Mouse (Mus musculus) embryonic facial prominence, embryonic 12.5 days (tissue): ENCODE results near the gene Foxa3. TPM values are rescaled to one million over a fixed set of nuclear protein-coding genes. Genes with fewer than 3 reads are reported as not detected.

Source experiments
- ATAC-seq: fragments of 200-750 bp; cut with Nextera tagmentation; 2 replicates; pipeline ENCODE4 v1.8.0; 2017; ENCODE audit not compliant: insufficient number of reproducible peaks, insufficient read depth, low FRiP score, low TSS enrichment
- H3K27ac ChIP-seq: fragments of 300-500 bp; sonication (generic); 2 replicates; pipeline ENCODE4 v1.5.1; 2016; ENCODE audit warnings: mild to moderate bottlenecking
- H3K27me3 ChIP-seq: fragments of 300-500 bp; sonication (generic); 2 replicates; pipeline ENCODE4 v1.6.1; 2016; ENCODE audit warnings: mild to moderate bottlenecking, moderate library complexity
- H3K36me3 ChIP-seq: fragments of 300-500 bp; sonication (generic); 2 replicates; pipeline ENCODE4 v1.6.1; 2016; ENCODE audit warnings: mild to moderate bottlenecking
- H3K4me1 ChIP-seq: fragments of 300-500 bp; sonication (generic); 2 replicates; pipeline ENCODE4 v1.6.1; 2016
- H3K4me2 ChIP-seq: fragments of 300-500 bp; sonication (generic); replicated peaks from 2 replicates; pipeline ENCODE4 v1.6.1; 2016; ENCODE audit warnings: mild to moderate bottlenecking, moderate library complexity
- H3K4me3 ChIP-seq: fragments of 300-500 bp; sonication (generic); 2 replicates; pipeline ENCODE4 v1.5.1; 2016; ENCODE audit warnings: mild to moderate bottlenecking
- H3K9ac ChIP-seq: fragments of 300-500 bp; sonication (generic); 2 replicates; pipeline ENCODE4 v1.6.1; 2016; ENCODE audit warnings: mild to moderate bottlenecking, moderate library complexity
- H3K9me3 ChIP-seq: fragments of 300-500 bp; sonication (generic); 2 replicates; pipeline ENCODE4 v1.6.1; 2016; ENCODE audit warnings: mild to moderate bottlenecking, moderate library complexity
- WGBS: fragments of 180-500 bp; shearing (Covaris S2); methylation state at CpG from one replicate; pipeline ENCODE4 v1.1.7; 2016; 5-methylcytosine and 5-hydroxymethylcytosine counted together
- polyA plus RNA-seq: library from polyadenylated mRNA; unstranded; fragments of >200 nt; fragmentation: Nextera tagmentation; extraction: Ambion mirVana; gene quantifications from 2 replicates; pipeline ENCODE4 v1.2.1, GENCODE M21; 2016

Gene Foxa3
- polyA plus RNA-seq, 1 experiment from 2014 or later, result 0.13 TPM

DNA sequence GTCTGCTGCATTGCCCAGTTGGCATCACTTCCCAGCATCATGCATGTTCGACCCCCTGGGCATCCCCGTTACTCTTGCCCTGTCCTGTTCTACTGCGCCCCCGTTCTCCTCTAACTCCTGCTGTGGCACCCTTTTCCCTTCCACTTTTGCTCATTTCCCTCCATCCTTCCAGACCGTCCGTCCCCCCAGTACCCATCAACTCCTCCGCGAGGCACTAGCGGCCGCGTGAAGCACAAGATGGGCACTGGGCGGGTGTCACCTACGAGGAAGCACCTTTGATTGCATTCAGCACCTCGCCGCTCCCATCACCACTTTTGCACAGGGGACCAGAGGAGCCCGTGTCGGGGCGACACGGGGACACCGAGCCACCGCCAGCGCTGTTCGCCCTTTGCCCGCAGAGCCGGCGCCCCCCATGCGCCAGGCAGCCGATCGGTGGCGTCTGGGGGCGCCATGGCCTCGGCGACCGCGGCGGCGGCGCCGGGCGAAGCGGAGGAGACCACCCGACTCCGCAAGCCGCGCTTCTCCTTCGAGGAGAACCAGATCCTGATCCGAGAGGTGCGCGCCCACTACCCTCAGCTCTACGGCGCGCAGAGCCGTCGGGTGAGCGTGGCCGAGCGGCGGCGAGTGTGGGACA lies 31.6 kb downstream of the Foxa3 start:
- Histone ChIP-seq H3K27me3 (peaks cover 30% of the 10 kb centered on the region), H3K27ac (no peak overlapping the region), H3K9me3 (no peaks in the 10 kb centered on the region), H3K4me3 (peak overlapping the region; percentile 48), H3K9ac (peak overlapping the region; percentile 57), H3K36me3 (0 out of 2 replicates have a peak, but pooled peaks cover 6% of the 10 kb centered on the region), H3K4me1 (peaks cover 12% of the 10 kb centered on the region; the same call in 1 of the 2 replicates), H3K4me2 (peak overlapping the region; percentile 77)
- ATAC-seq, result no peak; the same call in 1 of the 2 replicates
- under 1% methylated on average over 59 of the region's 59 CpGs for WGBS

DNA sequence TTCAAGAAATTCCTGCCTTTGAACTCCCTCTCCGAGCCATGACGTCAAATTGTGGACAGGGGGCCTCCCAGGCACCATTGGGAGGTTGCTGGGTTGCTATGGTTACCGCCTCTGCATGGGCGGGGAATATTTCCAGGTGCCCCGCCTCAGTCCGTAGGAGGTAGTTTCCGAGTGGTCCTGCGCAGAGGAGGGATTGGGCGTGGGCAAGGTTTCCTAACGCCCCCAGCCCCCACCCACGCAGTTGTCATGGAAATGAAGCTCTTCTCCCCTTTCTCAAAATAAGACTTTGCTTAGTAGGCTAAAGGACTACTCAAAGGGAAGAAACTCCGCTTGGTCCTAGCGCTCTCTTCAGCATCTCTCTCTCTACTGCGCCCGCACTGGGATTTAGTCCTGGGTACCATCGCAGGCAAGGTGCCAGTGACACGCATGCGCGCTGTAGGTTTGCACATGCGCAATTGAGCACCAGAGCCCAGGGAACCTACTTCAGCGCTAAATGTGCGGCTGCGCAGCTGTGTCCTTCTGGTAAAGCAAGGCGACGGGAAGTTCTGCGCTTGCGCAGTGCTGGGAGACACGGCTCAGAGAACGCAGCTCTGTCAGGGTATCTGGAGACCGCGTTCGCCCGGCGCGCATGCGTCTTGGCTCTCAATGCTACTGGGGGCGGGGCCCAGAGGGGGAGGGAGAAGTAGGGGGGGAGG lies 32.6 kb downstream of the Foxa3 start, which contains the start of gene Mypop:
TSS of gene Mypop (plus strand) at position 645 of the 695 bp plus-strand sequence.
- peak; percentile 94 for ATAC-seq
- under 1% methylated on average over 37 of the region's 37 CpGs for WGBS
- Histone ChIP-seq H3K4me3 (peak within 1 kb of the TSS; percentile 48), H3K27me3 (peaks cover 30% of the 10 kb centered on the region), H3K9me3 (no peaks in the 10 kb centered on the region), H3K27ac (peak within 1 kb of the TSS; percentile 87), H3K36me3 (no peaks in the 10 kb centered on the region), H3K9ac (peak within 1 kb of the TSS; percentile 57), H3K4me1 (peaks cover 12% of the 10 kb centered on the region; the same call in 1 of the 2 replicates), H3K4me2 (peak within 1 kb of the TSS; percentile 77)

DNA sequence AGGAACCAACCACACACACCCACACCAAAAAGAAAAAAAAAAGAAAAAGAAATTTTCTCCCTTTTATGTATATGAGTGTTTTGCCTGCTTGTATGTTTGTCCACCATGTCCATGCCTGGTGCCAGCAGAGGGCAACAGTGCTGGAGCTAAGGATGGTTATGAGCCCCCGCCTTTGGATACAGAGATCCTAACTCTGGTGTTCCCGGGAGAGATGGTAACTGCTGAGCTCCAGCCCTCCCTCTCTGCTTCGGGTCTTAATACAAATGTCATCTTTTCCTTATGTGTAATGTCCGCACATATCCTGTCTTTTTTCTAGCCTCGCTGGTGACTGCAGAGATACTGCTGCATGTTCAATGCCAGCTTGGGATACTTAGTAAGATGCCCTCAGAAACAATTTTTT lies 33.3 kb downstream of the Foxa3 start:
- H3K9ac ChIP-seq, result 0 out of 2 replicates have a peak overlapping the region, but pooled peaks have one; percentile 16
- no peaks in the 10 kb centered on the region for H3K36me3 ChIP-seq
- no peak for ATAC-seq
- no peaks in the 10 kb centered on the region for H3K9me3 ChIP-seq
- 13% methylated on average over 5 of the region's 5 CpGs for WGBS
- peaks cover 30% of the 10 kb centered on the region for H3K27me3 ChIP-seq
- peaks cover 12% of the 10 kb centered on the region; the same call in 1 of the 2 replicates for H3K4me1 ChIP-seq
- H3K4me3 ChIP-seq, result peak overlapping the region; percentile 48
- peak overlapping the region; percentile 87; the same call in 1 of the 2 replicates for H3K27ac ChIP-seq
- H3K4me2 ChIP-seq, result peak overlapping the region; percentile 77

DNA sequence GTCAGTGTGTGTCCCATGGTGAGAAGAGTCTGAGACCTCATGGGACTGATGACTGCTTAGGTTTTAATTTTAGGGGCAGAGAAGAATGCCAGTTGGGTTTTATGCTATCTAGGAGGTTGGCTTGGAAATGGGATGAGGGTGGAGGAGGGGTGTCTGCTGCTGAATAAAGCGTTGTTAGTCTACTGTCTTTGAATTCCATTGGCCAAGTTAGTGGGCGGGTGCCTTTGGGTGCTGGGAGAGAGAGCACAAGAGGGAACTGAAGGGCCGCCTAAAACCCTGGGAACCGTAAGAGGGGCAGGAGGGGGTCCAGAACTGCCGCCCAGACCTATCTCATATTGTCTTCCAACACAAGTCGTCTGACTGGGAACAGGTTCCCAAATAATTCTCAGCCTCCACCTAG lies 34.6 kb downstream of the Foxa3 start:
- Histone ChIP-seq H3K27me3 (peaks cover 28% of the 10 kb centered on the region), H3K36me3 (no peaks in the 10 kb centered on the region), H3K4me3 (no peak overlapping the region), H3K27ac (no peak overlapping the region), H3K4me2 (no peak overlapping the region), H3K9ac (no peak overlapping the region), H3K9me3 (no peaks in the 10 kb centered on the region), H3K4me1 (peaks cover 12% of the 10 kb centered on the region; the same call in 1 of the 2 replicates)
- WGBS, result 72% methylated on average over 6 of the region's 6 CpGs
- ATAC-seq, result no peak

DNA sequence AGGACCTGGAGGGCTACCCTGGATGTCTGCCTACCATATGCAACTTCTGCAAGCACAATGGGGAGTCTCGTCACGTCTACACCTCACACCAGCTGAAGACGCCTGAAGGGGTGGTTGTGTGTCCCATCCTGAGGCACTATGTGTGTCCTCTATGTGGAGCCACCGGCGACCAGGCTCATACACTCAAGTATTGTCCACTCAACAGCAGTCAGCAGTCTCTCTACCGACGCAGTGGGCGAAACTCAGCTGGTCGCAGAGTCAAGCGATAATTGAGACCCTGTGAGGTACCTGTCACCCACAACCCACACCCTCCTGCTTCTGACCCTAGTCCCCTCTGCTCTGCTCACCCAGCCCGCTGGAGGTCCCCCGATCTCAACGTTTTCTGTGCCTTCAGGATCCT lies 35.6 kb downstream of the Foxa3 start:
- no peak overlapping the region for H3K4me3 ChIP-seq
- H3K9ac ChIP-seq, result no peak overlapping the region
- H3K9me3 ChIP-seq, result no peaks in the 10 kb centered on the region
- no peak overlapping the region for H3K4me2 ChIP-seq
- H3K27ac ChIP-seq, result no peak overlapping the region
- H3K27me3 ChIP-seq, result peaks cover 18% of the 10 kb centered on the region; the same call in 1 of the 2 replicates
- peaks cover 7% of the 10 kb centered on the region; the same call in 1 of the 2 replicates for H3K4me1 ChIP-seq
- no peak for ATAC-seq
- H3K36me3 ChIP-seq, result no peaks in the 10 kb centered on the region
- 76% methylated on average over 13 of the region's 13 CpGs for WGBS

DNA sequence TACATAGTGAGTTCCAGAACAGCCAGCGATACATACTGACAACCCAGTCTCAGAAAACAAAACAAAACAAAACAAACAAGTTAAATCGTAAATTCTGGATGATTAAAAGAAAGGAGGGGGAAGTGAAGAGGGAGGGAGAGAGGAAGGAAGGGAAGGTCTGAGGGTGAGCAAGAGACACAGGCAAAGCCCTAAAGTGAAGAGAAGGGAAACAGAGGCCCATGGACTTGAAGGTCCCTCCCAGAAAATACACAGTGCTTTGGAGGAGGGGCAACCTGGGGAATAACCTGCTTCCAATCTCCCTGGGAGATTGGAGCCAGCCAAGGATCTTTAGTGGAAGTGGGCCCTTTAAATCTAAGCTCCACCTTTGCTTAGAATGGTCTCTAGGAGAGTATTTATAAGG lies 36.2 kb downstream of the Foxa3 start, which contains the start of gene Nanos2:
TSS of gene Nanos2 (plus strand) at position 301 of the 400 bp plus-strand sequence.
- H3K4me1 ChIP-seq, result 0 out of 2 replicates have a peak, but pooled peaks cover under 1% of the 10 kb centered on the region
- WGBS, result 75% methylated on average over 2 of the region's 2 CpGs
- no peaks in the 10 kb centered on the region for H3K9me3 ChIP-seq
- H3K4me3 ChIP-seq, result no peak within 1 kb of the TSS
- ATAC-seq, result no peak
- H3K9ac ChIP-seq, result no peak within 1 kb of the TSS
- H3K27ac ChIP-seq, result no peak within 1 kb of the TSS
- no peak within 1 kb of the TSS for H3K4me2 ChIP-seq
- no peaks in the 10 kb centered on the region for H3K36me3 ChIP-seq
- H3K27me3 ChIP-seq, result 0 out of 2 replicates have a peak, but pooled peaks cover 11% of the 10 kb centered on the region

DNA sequence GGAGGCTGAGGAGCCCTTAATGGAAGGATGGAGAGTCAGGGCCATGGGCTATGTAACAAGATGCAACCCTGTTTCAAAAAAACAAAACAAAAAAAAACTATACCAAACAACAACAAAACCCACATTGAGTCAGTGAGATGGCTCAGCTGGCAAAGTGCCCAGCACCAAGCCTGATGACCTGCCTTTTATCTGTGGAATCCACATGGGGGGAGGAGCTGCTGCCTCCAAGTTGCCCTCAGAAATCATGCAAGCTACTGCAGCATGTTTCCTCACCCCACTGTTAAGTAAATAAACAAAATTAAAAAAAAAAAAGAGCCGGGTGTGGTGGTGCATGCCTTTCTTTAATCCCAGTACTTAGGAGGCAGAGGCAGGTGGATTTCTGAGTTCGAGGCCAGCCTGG lies 36.8 kb downstream of the Foxa3 start:
- ATAC-seq, result no peak
- no peak overlapping the region for H3K4me3 ChIP-seq
- 0 out of 2 replicates have a peak, but pooled peaks cover 8% of the 10 kb centered on the region for H3K27me3 ChIP-seq
- no peak overlapping the region for H3K9ac ChIP-seq
- H3K9me3 ChIP-seq, result no peaks in the 10 kb centered on the region
- H3K4me1 ChIP-seq, result no peaks in the 10 kb centered on the region
- H3K27ac ChIP-seq, result no peak overlapping the region
- WGBS, result 73% methylated on average over 2 of the region's 2 CpGs
- no peak overlapping the region for H3K4me2 ChIP-seq
- no peaks in the 10 kb centered on the region for H3K36me3 ChIP-seq

DNA sequence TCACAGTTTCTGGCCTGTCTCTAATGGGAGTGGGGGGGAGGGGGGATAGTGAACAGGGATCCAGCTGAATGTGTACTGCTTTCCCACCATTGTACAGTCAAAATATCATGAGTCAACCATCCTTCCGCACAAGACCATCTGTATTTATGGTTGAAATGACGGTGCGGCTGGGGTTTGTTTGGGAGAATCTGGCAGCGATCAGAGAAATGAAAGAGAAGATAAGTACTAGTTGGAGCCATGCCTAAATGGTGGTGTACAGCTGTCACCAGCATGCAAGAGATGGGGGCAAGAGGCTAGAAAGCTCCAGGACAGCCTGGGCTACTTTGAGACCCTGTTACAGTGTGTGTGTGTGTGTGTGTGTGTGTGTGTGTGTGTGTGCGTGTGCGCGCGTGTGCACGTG lies 45.0 kb downstream of the Foxa3 start:
- Histone ChIP-seq H3K4me2 (no peak overlapping the region), H3K4me3 (no peak overlapping the region), H3K27ac (no peak overlapping the region), H3K9me3 (no peaks in the 10 kb centered on the region), H3K9ac (no peak overlapping the region), H3K4me1 (no peaks in the 10 kb centered on the region), H3K27me3 (peaks cover 8% of the 10 kb centered on the region; the same call in 1 of the 2 replicates), H3K36me3 (no peaks in the 10 kb centered on the region)
- no peak for ATAC-seq
- 90% methylated on average over 9 of the region's 9 CpGs for WGBS

DNA sequence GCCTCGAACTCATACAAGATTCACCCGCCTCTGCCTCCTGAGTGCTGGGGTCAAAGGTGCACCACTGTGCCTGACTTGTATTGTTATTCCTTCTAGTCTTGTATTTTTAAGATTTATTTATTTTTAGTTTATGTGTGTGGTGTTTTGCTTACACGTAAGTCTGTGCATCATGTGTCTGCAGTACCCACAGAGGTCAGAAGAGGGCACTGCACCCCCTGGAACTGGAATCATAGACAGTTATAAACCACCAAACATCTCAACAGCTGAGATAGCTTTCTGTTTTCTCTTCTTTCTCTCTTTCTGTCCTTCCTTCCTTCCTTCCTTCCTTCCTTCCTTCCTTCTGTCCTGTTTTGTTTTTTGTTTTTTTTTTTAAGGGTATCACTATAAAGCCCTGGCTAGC lies 52.4 kb downstream of the Foxa3 start:
- Histone ChIP-seq H3K4me3 (no peak overlapping the region), H3K36me3 (no peaks in the 10 kb centered on the region), H3K27me3 (peaks cover 16% of the 10 kb centered on the region), H3K27ac (no peak overlapping the region), H3K9ac (no peak overlapping the region), H3K9me3 (no peaks in the 10 kb centered on the region), H3K4me1 (no peaks in the 10 kb centered on the region), H3K4me2 (no peak overlapping the region)
- no peak for ATAC-seq
- 87% methylated on average over 3 of the region's 3 CpGs for WGBS

DNA sequence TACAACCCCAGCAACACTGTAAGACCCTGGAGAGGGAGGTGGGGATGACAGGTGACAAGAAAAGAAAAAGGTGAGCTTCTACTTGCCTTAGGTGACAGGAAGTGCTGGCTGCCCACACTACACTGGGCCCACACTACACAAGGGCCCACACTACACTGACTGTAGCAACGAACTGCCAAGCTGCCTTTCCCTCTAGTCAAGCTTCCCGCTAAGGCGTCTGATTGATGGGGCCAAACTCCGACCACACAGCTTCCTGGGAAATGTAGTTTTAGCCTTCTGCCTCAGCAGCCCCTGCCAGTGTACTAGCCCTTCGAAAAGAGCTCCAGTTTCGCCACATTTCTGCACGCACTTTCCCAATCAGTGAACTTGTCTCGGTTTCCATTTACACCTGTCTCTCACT lies 55.7 kb downstream of the Foxa3 start:
- Histone ChIP-seq H3K27me3 (peaks cover 41% of the 10 kb centered on the region), H3K9ac (no peak overlapping the region), H3K4me1 (peaks cover 4% of the 10 kb centered on the region; the same call in 1 of the 2 replicates), H3K4me3 (no peak overlapping the region), H3K9me3 (no peaks in the 10 kb centered on the region), H3K36me3 (no peaks in the 10 kb centered on the region), H3K4me2 (no peak overlapping the region), H3K27ac (no peak overlapping the region)
- ATAC-seq, result peak; percentile 16; the same call in 1 of the 2 replicates
- 9% methylated on average over 8 of the region's 8 CpGs for WGBS

DNA sequence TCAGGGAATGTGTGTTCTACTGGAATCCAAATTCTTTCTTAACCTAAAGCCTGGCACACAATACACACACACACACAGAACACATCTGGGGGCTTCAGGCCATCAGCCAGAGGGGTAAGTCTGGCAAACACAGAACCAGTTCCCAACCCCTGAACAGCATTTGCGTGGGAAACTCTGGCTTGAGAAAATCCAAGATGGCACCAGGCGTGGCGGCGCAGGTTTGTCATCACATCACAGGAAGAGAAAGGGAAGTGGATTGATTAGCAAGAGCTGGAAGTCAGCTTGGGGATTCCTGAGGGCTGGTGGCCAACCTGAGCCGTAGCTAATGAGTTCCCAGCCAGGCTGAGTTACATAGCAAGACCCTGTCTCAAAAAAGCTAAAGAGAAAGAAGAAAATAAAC lies 58.0 kb downstream of the Foxa3 start:
- Histone ChIP-seq H3K4me1 (peaks cover 6% of the 10 kb centered on the region; the same call in 1 of the 2 replicates), H3K9me3 (no peaks in the 10 kb centered on the region), H3K4me3 (no peak overlapping the region), H3K27ac (no peak overlapping the region), H3K36me3 (no peaks in the 10 kb centered on the region), H3K4me2 (no peak overlapping the region), H3K9ac (no peak overlapping the region), H3K27me3 (peaks cover 64% of the 10 kb centered on the region)
- WGBS, result 82% methylated on average over 5 of the region's 5 CpGs
- ATAC-seq, result no peak
